Mouse (Mus musculus): ENCODE results near the gene Myrfl. TPM values are rescaled to one million over a fixed set of nuclear protein-coding genes. Genes with fewer than 3 reads are reported as not detected.

Gene Myrfl
- total and polyA plus RNA-seq, 2 experiments from 2014 or later, result not detected

GRCm38 (mm10) chr10:116912850-116913249 lies 16.1 kb upstream of the Myrfl start:
- no peak overlapping the region for H3K27ac ChIP-seq (ENCODE audit: low read depth, low read length)
- H3K4me3 ChIP-seq (ENCODE audit: low read depth, low read length), result no peak overlapping the region
- no peaks in the 10 kb centered on the region for H3K27me3 ChIP-seq (ENCODE audit: insufficient read depth, low read length)
- H3K4me2 ChIP-seq (ENCODE audit: low read depth), result no peak overlapping the region
- H3K9me3 ChIP-seq (ENCODE audit: low read length), result no peaks in the 10 kb centered on the region
- H3K36me3 ChIP-seq (ENCODE audit: insufficient read depth), result peaks cover 46% of the 10 kb centered on the region
- no peak overlapping the region for H3K9ac ChIP-seq
- DNase-seq (no peak), ATAC-seq (no peak)
- TF ChIP-seq CTCF (IDR thresholded peaks at IDR 0.05; ENCODE audit: low read depth), result no peak
- 97% methylated on average over 9 of the region's 9 CpGs for WGBS
- H3K4me1 ChIP-seq (ENCODE audit: insufficient read depth), result no peaks in the 10 kb centered on the region

- H3K4me2 ChIP-seq (ENCODE audit: low read depth), result no peak overlapping the region
- ATAC-seq (no peak; the same call in 1 of the 2 replicates), DNase-seq (no peak)
- peaks cover 57% of the 10 kb centered on the region for H3K36me3 ChIP-seq (ENCODE audit: insufficient read depth)
- no peaks in the 10 kb centered on the region for H3K9me3 ChIP-seq (ENCODE audit: low read length)
- H3K4me1 ChIP-seq (ENCODE audit: insufficient read depth), result no peaks in the 10 kb centered on the region
- no peak overlapping the region for H3K9ac ChIP-seq
- TF ChIP-seq CTCF (IDR thresholded peaks at IDR 0.05; ENCODE audit: low read depth), result no peak
- no peak overlapping the region for H3K27ac ChIP-seq (ENCODE audit: low read depth, low read length)
- no peak overlapping the region for H3K4me3 ChIP-seq (ENCODE audit: low read depth, low read length)
- H3K27me3 ChIP-seq (ENCODE audit: insufficient read depth, low read length), result no peaks in the 10 kb centered on the region
- WGBS, result 79% methylated on average over 15 of the region's 15 CpGs
Measured at GRCm38 (mm10) chr10:116908901-116909642, 12.4 kb upstream of the Myrfl start.

- WGBS, result 93% methylated on average over 9 of the region's 9 CpGs
Measured at GRCm38 (mm10) chr10:116906794-116907193, 10.1 kb upstream of the Myrfl start.

GRCm38 (mm10) chr10:116904503-116904908 lies 7.8 kb upstream of the Myrfl start:
- no peak overlapping the region for H3K4me3 ChIP-seq (ENCODE audit: low read depth, low read length)
- ATAC-seq, result no peak
- no peak for TF ChIP-seq CTCF (IDR thresholded peaks at IDR 0.05; ENCODE audit: low read depth)
- peaks cover 25% of the 10 kb centered on the region for H3K36me3 ChIP-seq (ENCODE audit: insufficient read depth)
- DNase-seq, result no peak
- H3K4me2 ChIP-seq (ENCODE audit: low read depth), result no peak overlapping the region
- WGBS, result 92% methylated on average over 10 of the region's 10 CpGs
- H3K27ac ChIP-seq (ENCODE audit: low read depth, low read length), result no peak overlapping the region
- H3K27me3 ChIP-seq (ENCODE audit: insufficient read depth, low read length), result no peaks in the 10 kb centered on the region
- H3K4me1 ChIP-seq (ENCODE audit: insufficient read depth), result no peaks in the 10 kb centered on the region
- H3K9ac ChIP-seq, result no peak overlapping the region
- no peaks in the 10 kb centered on the region for H3K9me3 ChIP-seq (ENCODE audit: low read length)

More at GRCm38 (mm10) chr10:116906794-116907193, 10.1 kb upstream of the Myrfl start:
- no peaks in the 10 kb centered on the region for H3K27me3 ChIP-seq (ENCODE audit: insufficient read depth, low read length)
- H3K4me1 ChIP-seq (ENCODE audit: insufficient read depth), result no peaks in the 10 kb centered on the region
- no peak overlapping the region for H3K4me3 ChIP-seq (ENCODE audit: low read depth, low read length)
- H3K4me2 ChIP-seq (ENCODE audit: low read depth), result no peak overlapping the region
- peaks cover 43% of the 10 kb centered on the region for H3K36me3 ChIP-seq (ENCODE audit: insufficient read depth)
- no peak overlapping the region for H3K27ac ChIP-seq (ENCODE audit: low read depth, low read length)
- no peaks in the 10 kb centered on the region for H3K9me3 ChIP-seq (ENCODE audit: low read length)
- no peak for TF ChIP-seq CTCF (IDR thresholded peaks at IDR 0.05; ENCODE audit: low read depth)
- H3K9ac ChIP-seq, result no peak overlapping the region
- ATAC-seq, result no peak
- DNase-seq, result no peak

- H3K4me1 ChIP-seq (ENCODE audit: insufficient read depth), result no peaks in the 10 kb centered on the region
- WGBS, result 75% methylated on average over 12 of the region's 12 CpGs
- no peak overlapping the region for H3K27ac ChIP-seq (ENCODE audit: low read depth, low read length)
- no peak for DNase-seq
- H3K4me2 ChIP-seq (ENCODE audit: low read depth), result no peak overlapping the region
- H3K36me3 ChIP-seq (ENCODE audit: insufficient read depth), result no peaks in the 10 kb centered on the region
- TF ChIP-seq CTCF (IDR thresholded peaks at IDR 0.05; ENCODE audit: low read depth), result no peak
- H3K27me3 ChIP-seq (ENCODE audit: insufficient read depth, low read length), result no peaks in the 10 kb centered on the region
- H3K9ac ChIP-seq, result no peak overlapping the region
- H3K9me3 ChIP-seq (ENCODE audit: low read length), result no peaks in the 10 kb centered on the region
- no peak overlapping the region for H3K4me3 ChIP-seq (ENCODE audit: low read depth, low read length)
- no peak for ATAC-seq
Measured at GRCm38 (mm10) chr10:116895108-116895833, 1.4 kb downstream of the Myrfl start.

GRCm38 (mm10) chr10:116894540-116894939 lies 2.2 kb downstream of the Myrfl start:
- Histone ChIP-seq H3K4me2 (ENCODE audit: low read depth) (no peak overlapping the region), H3K36me3 (ENCODE audit: insufficient read depth) (no peaks in the 10 kb centered on the region), H3K4me3 (ENCODE audit: low read depth, low read length) (no peak overlapping the region), H3K27ac (ENCODE audit: low read depth, low read length) (no peak overlapping the region), H3K9me3 (ENCODE audit: low read length) (no peaks in the 10 kb centered on the region), H3K9ac (no peak overlapping the region), H3K4me1 (ENCODE audit: insufficient read depth) (no peaks in the 10 kb centered on the region), H3K27me3 (ENCODE audit: insufficient read depth, low read length) (no peaks in the 10 kb centered on the region)
- DNase-seq (no peak), ATAC-seq (no peak)
- TF ChIP-seq CTCF (IDR thresholded peaks at IDR 0.05; ENCODE audit: low read depth), result no peak
- 68% methylated on average over 6 of the region's 6 CpGs for WGBS

- no peak overlapping the region for H3K27ac ChIP-seq (ENCODE audit: low read depth, low read length)
- no peaks in the 10 kb centered on the region for H3K4me1 ChIP-seq (ENCODE audit: insufficient read depth)
- H3K4me2 ChIP-seq (ENCODE audit: low read depth), result no peak overlapping the region
- peak; percentile 59; the same call in 1 of the 2 replicates for ATAC-seq
- no peaks in the 10 kb centered on the region for H3K36me3 ChIP-seq (ENCODE audit: insufficient read depth)
- H3K4me3 ChIP-seq (ENCODE audit: low read depth, low read length), result no peak overlapping the region
- peak; percentile 83 for TF ChIP-seq CTCF (IDR thresholded peaks at IDR 0.05; ENCODE audit: low read depth)
- peak; percentile 59 for DNase-seq
- no peaks in the 10 kb centered on the region for H3K27me3 ChIP-seq (ENCODE audit: insufficient read depth, low read length)
- H3K9me3 ChIP-seq (ENCODE audit: low read length), result no peaks in the 10 kb centered on the region
- no peak overlapping the region for H3K9ac ChIP-seq
- 24% methylated on average over 3 of the region's 3 CpGs for WGBS
Measured at GRCm38 (mm10) chr10:116893753-116894152, 3.0 kb downstream of the Myrfl start.

Data from forebrain, postnatal 0 days (tissue).